Mouse (Mus musculus) hindbrain, embryonic 15.5 days (tissue): ENCODE measurements at regions not wholly inside any gene's neighbourhood (a gene's known extent, or its start where the extent isn't known, plus 50 kb on each side); places are given as distances from the start of the nearest gene placed in this dataset.

ENCODE experiments used
- ATAC-seq: fragments of 200-750 bp; cut with Nextera tagmentation; 2 replicates; pipeline ENCODE4 v1.8.0; 2017; ENCODE audit warnings: low read depth, moderate number of reproducible peaks, moderate TSS enrichment; ENCODE audit not compliant: low FRiP score
- H3K27ac ChIP-seq: fragments of 300-500 bp; sonication (generic); replicated peaks from 2 replicates; pipeline ENCODE4 v1.5.1; 2015; ENCODE audit warnings: mild to moderate bottlenecking, inconsistent platforms
- H3K27me3 ChIP-seq: fragments of 300-500 bp; sonication (generic); 2 replicates; pipeline ENCODE4 v1.6.1; 2015; ENCODE audit warnings: control low read depth, inconsistent platforms
- H3K36me3 ChIP-seq: fragments of 300-500 bp; sonication (generic); 2 replicates; pipeline ENCODE4 v1.6.1; 2015; ENCODE audit warnings: control low read depth, inconsistent platforms
- H3K4me1 ChIP-seq: fragments of 300-500 bp; sonication (generic); replicated peaks from 2 replicates; pipeline ENCODE4 v1.6.1; 2015; ENCODE audit warnings: control low read depth, inconsistent platforms
- H3K4me2 ChIP-seq: fragments of 300-500 bp; sonication (generic); 2 replicates; pipeline ENCODE4 v1.6.1; 2015; ENCODE audit warnings: moderate library complexity, mild to moderate bottlenecking, inconsistent platforms
- H3K4me3 ChIP-seq: fragments of 300-500 bp; sonication (generic); 2 replicates; pipeline ENCODE4 v1.5.1; 2015; ENCODE audit warnings: mild to moderate bottlenecking, inconsistent platforms
- H3K9ac ChIP-seq: fragments of 300-500 bp; sonication (generic); 2 replicates; pipeline ENCODE4 v1.6.1; 2015; ENCODE audit warnings: inconsistent platforms
- H3K9me3 ChIP-seq: fragments of 300-500 bp; sonication (generic); 2 replicates; pipeline ENCODE4 v1.6.1; 2016; ENCODE audit warnings: control low read depth, inconsistent platforms
- WGBS: fragments of 180-500 bp; shearing (Covaris S2); methylation state at CpG from one replicate; pipeline ENCODE4 v1.1.7; 2015; 5-methylcytosine and 5-hydroxymethylcytosine counted together

- no peaks in the 10 kb centered on the region for H3K9me3 ChIP-seq
- no peak overlapping the region for H3K27ac ChIP-seq
- H3K36me3 ChIP-seq: no peaks in the 10 kb centered on the region
- H3K4me1 ChIP-seq: no peaks in the 10 kb centered on the region
- no peak overlapping the region for H3K4me2 ChIP-seq
- WGBS: 81% methylated on average over 2 of the region's 2 CpGs
- no peak overlapping the region for H3K9ac ChIP-seq
- no peaks in the 10 kb centered on the region for H3K27me3 ChIP-seq
- H3K4me3 ChIP-seq: no peak overlapping the region
- ATAC-seq: no peak
Measured at GRCm38 (mm10) chr15:21780040-21780439, 768.8 kb upstream of the Cdh18 start.

- no peak overlapping the region for H3K9ac ChIP-seq
- no peak overlapping the region for H3K4me3 ChIP-seq
- 56% methylated on average over 3 of the region's 3 CpGs for WGBS
- no peaks in the 10 kb centered on the region for H3K27me3 ChIP-seq
- H3K9me3 ChIP-seq: no peaks in the 10 kb centered on the region
- H3K4me2 ChIP-seq: no peak overlapping the region
- no peak overlapping the region for H3K27ac ChIP-seq
- no peaks in the 10 kb centered on the region for H3K4me1 ChIP-seq
- ATAC-seq: 0 out of 2 replicates have a peak, but pooled peaks have one; percentile 30
- no peaks in the 10 kb centered on the region for H3K36me3 ChIP-seq
Measured at GRCm38 (mm10) chr15:21780701-21781100, 768.1 kb upstream of the Cdh18 start.
